Mouse (Mus musculus) liver, embryonic 14.5 days (tissue): ENCODE measurements around the gene Map4k4.

ENCODE experiments used
- CTCF ChIP-seq: IDR thresholded peaks from 2 replicates; pipeline ENCODE4 v1.5.1; 2016; ENCODE audit warnings: antibody characterized with exemption, low read depth, control low read depth
- EP300 ChIP-seq: IDR thresholded peaks from 2 replicates; pipeline ENCODE4 v1.6.1; 2016; ENCODE audit warnings: antibody characterized with exemption, low read depth

GRCm38 (mm10) chr1:39896581-39896980 lies 4.1 kb upstream of the Map4k4 start:
- no peak for TF ChIP-seq CTCF
- TF ChIP-seq EP300, result no peak
